Mouse (Mus musculus) effector memory CD4-positive, alpha-beta T cell, adult 7 months (primary cell): ENCODE measurements around the gene Hbs1l. TPM values are rescaled to one million over a fixed set of nuclear protein-coding genes. Genes with fewer than 3 reads are reported as not detected.

Experiments
- polyA plus RNA-seq: library from polyadenylated mRNA; unstranded; fragments of 100-300 nt; shearing (Covaris generic); gene quantifications from one replicate; pipeline ENCODE4 v1.2.1, GENCODE M21; 2017

Gene Hbs1l
- 142 TPM for polyA plus RNA-seq

GRCm38 (mm10) chr10:21295759-21296621 lies at the start of gene Hbs1l:
TSS of gene Hbs1l (plus strand) at chr10:21295979.

GRCm38 (mm10) chr10:21376682-21377473 lies 81.1 kb downstream of the Hbs1l start, which contains the start of gene Aldh8a1:
TSS of gene Aldh8a1 (plus strand) at chr10:21377291.

Other genes starting within 250 kb of the Hbs1l start
- 34.1 TPM for gene Myb, start 135.0 kb upstream of the Hbs1l start, polyA plus RNA-seq
- gene Aldh8a1, start 81.3 kb downstream of the Hbs1l start, polyA plus RNA-seq = 0.48 TPM